Mouse (Mus musculus): ENCODE results near the gene Nxnl1.
A peak's percentile ranks its signal among the peaks of the same experiment; 100 is the strongest.

Gene Nxnl1

DNA sequence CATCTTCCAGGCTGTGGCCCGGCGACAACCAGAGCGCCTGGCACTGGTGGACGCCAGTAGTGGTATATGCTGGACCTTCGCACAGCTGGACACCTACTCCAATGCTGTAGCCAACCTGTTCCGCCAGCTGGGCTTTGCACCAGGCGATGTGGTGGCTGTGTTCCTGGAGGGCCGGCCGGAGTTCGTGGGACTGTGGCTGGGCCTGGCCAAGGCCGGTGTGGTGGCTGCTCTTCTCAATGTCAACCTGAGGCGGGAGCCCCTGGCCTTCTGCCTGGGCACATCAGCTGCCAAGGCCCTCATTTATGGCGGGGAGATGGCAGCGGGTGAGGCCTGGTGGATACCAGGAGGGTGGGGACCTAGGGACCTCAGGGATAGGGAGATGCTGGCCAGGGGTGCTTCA lies 13.1 kb upstream of the Nxnl1 start:
- DNase-seq = no peak

DNA sequence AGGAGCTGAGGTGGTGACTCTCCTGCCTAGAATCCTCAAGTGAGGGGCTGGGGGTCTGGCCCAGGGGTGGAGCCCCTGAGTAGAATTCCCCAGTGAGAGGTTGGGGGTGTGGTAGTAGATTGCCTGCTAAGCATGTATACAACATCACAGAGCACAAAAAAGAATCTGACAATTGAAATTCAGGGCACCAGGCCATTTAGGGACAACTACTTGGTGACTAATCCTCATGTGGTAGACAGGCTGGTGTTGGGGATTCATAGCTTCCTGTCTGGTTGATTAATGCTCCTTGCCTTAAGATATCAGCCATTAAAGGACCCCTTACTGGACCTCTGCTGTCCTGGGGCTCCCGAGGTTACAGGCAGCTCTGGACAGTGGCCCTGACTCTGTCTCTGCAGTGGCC lies 12.6 kb upstream of the Nxnl1 start:
- DNase-seq = no peak

DNA sequence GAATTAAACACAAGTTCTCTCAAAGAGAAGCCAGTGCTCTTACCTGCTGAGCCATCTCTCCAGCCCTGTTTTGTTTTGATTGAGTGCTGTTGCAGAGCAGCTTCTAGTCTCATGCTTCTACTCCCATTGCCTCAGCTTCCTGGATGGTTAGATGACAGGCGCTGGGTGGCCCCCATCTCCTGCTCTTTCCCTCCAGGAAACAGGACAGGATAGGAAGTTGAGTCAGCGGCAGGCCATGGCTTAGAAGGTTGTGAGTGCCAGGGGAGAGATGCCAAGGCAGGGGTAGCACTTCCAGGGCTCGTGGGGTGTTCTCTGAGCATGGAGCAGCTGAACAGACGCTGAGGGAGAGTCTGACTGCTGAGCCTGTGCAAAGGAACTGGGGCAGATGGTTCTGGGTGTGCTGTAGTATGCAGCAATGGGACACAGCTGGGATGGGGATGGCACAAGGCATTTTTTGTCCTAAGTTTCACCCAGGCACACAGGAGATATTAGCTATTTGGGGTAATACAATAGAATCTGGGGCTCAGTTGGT lies 11.5 kb upstream of the Nxnl1 start:
- no peak for DNase-seq

DNA sequence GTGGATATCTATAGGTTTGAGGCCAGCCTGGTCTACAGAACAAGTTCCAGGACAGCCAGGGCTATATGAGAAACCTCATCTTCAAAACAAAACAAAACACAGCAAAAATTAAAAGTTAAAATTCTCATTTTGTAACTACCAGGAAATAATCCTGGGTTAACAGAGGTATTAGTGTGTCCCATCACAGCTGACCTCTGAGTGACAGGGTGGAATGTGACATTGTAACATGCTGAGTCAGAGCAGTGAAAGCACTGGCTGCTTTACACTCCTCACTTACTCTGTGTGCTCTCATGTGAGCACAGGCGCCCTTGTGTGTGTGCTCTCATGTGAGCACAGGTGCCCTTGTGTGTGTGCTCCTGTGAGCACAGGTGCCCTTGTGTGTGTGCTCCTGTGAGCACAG lies 8.6 kb upstream of the Nxnl1 start:
- DNase-seq = no peak

DNA sequence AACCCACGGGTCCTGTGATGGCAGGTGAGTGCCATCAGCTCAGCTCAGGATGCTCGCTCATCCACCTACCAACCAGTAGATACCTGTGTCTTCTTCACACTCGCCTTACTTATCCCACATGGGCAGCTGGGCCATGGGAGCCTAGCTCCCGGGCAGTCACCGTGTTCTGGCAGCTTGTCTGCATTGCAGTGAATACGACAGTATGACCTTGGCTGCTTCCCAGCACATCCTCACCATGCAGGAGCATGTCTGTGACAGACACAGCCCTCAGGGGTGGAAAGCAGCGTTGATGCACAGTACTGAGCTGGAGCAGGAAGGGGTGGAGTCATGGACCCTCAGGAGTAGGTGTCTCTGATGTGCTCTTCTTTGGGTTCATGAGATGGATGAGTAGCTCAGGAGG lies 8.0 kb upstream of the Nxnl1 start:
- no peak for DNase-seq

DNA sequence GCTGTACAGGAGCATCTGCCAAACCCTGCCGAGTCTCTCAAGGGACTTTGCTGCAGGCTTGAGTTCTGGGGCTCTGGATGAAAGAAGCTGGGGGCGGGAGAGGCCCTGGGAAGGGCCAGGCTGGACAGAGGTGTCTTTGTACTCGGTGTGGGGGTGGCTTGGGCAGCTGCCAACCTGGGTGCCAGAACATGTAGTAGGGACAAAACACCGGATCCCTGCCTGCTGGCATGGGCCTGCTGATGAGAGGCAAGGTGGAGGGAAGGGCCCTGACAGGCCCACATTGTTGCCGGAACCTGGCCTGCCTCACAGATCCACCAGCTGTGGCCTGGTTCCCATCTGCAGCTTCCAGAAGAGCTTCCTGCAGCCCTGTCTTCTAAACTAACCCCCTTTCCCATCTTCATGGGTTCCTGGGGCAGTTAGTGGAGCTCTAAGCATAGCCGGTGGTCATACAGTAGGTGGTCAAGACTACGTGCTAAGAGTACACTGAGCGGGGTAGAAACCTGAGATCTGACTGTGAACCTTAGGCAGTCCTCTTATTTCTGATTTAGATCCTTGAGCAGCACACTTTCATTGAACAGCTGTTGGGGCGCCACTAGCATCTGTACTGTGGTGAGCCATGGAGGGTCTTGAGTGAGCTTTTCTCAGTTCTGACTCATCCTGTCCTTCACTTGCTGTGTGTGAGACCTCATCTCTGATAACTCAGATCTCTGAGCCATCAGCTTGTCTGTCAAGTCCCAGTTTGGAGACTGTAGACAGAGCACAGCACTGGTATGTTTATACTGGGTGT lies 6.6 kb upstream of the Nxnl1 start:
- DNase-seq = peak; percentile 89

DNA sequence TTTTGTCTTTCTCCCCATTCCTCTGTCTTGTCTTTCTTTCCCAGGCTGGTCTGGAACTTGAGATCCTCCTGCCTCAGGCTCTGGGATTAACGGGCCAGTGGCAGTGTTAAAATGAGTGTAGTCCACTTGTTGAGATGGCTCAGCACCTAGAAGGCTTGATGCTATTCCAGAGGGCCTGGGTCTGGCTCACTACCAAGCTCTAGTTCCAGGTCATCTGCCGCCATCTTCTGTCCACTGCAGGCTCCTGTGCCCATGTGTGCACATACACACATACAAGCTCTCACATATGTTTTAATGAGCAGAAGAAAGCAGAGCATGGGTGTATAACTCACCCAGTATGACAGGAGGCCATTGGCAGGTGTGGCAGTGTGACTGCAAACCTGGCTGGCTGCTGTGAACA lies 5.7 kb upstream of the Nxnl1 start:
- no peak for DNase-seq

DNA sequence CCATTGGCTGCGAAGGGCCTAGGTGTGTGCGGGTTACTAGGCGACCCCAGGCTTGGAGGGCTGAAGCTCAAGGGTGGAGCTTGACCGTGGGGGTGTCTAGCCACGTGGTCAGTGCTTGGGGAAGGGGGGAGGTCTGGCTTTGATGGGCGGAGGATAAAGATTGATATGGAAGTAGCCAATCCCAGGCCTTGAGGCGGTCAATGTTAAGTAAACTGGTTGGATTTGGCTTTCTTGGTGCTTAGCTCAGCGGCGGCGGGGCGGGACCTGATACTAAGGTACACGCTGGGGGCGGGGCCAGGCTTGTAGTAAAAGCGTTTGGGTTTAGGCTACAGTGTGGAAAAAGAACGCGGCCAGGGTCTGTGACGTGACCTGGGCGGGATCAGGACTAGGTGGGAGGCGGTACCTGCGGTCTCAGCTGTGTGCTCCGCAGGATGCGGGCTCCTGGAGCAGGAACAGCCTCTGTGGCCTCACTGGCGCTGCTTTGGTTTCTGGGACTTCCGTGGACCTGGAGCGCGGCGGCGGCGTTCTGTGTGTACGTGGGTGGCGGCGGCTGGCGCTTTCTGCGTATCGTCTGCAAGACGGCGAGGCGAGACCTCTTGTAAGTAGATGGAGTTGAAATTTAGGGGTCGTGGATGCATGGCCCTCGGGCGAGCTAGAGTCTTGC lies 4.0 kb upstream of the Nxnl1 start:
- DNase-seq = peak; percentile 98

DNA sequence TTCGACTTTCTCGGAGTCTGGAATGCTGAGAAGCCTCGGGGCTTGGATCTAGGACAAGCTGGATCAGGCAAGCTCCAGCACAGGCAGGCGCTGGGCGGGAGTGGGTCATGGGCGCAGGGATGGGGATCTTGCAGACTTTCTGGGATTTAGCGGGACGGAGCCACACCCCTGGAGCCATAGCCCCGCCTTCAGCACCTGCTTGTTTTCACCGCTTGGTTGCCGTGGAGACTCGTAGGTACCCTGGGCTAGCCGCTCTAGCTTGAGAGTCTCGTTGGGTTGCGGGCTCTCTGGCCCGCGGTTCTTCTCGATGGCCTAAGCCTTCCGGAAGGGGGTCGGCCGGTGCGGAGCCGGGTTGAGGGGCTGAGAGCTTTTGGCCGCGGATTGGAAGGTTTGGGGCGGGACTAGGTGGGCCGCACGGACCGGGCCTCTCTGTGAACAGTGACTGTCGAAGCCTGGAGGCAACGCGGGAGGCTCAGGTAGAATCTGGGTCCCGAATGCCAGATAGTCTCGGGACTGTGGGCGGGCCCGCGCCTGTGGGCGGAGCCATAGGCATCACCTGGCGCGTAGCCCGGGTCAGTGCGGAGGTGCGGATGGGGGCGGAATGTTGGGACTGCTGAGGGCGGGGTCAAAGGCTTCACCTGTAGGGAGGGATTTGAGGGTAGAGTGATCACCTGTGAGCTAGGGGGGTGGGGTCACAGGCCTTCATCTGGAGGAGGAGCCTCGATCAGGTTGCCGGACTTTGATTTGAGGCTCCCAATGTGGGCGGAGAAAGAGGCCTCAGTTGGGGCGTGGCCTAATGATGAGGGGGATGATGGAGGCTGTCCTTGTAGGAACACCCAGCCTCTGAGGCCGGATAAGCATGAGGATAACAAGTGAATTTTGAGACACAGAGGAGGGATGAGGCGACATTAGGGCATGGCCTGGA lies 3.2 kb upstream of the Nxnl1 start:
- peak; percentile 93 for DNase-seq

DNA sequence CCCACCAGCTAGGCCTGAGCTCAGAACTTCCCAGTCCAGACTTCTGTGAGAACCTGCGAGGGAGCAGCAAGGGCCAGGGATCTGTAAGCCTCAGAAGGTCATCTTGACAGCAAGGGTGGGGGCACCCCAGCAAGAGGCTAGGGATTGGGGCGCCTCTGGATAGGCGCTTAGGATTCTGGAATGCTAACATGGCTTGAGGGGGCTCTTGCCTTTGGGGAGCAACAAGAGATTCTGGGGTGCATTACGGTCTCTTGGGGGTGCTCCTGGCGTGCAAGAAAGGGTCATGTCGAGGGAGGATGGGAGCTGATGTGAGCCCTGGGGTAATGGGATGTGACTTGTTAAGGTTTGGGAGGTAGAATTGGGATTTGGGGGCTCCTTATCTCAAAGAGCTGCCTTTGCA lies 2.5 kb upstream of the Nxnl1 start:
- no peak for DNase-seq

DNA sequence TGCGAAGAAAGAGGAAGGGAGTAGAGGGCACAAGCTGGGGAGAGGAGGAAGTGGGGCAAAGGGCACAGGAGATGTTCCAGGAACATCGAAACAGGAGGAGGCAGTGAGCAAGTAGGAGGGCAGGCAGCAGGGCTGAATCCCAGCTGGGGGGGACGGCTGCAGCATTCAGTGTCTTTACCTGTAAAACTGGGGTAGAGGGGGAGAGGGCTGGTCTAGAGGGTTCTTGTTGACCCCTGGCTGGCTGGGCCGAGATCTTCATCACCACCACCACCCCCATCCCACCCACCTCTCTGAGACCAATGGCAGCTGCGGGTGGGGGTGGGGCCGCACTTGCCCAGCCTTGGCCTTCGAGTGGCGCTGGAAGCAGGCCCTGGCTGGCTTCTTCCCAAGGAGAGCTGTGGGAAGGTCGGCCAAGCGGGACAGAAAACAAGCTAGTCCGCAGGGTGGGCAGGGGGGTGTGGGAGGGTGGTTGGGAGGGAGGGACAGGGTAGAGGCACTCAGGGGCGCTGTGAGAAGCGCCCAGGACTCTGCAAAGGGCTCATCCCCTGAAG lies 2.1 kb upstream of the Nxnl1 start, which contains the start of gene Slc27a1:
TSS of gene Slc27a1 (plus strand) at position 496 of the 551 bp plus-strand sequence.
- DNase-seq = peak; percentile 78

DNA sequence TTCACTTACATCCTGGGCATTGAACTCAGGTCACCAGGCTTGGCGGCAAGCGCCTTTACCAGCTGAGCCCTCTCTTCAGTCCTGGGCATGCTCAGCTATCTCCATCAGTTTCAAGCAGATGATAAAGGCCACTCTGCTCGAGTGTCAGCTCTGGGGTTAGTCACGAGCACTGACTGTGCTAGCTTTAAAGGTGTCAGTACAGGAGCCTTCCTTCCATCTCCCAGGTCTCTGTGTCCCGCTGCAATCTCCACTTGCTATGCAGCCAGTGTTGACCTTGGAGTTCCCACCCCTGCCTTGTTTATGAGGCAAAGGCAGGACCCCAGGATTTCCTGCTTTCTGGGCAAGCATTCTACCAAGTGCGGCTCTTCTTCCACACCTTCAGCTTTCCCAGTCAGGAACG lies 1.2 kb upstream of the Nxnl1 start:
- no peak for DNase-seq

DNA sequence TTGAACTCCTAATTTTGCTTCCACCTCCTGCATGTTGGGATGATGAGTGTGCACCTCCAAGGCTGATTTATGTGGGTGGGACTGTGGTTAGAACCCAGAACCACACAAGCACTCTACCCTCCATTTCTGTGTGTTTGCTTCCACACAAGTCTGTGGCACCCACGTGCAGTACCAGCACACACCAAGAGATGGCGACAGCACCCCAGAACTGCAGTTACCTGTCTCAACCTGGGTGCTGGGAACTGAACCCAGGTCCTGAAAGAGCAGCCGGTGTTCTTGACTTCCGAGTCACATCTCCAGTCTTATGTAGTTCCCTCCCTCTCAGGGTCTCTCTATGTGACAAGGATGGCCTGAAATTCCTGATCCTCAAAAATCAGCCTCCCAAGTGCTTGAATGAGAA lies 2.4 kb downstream of the Nxnl1 start:
- DNase-seq = no peak

DNA sequence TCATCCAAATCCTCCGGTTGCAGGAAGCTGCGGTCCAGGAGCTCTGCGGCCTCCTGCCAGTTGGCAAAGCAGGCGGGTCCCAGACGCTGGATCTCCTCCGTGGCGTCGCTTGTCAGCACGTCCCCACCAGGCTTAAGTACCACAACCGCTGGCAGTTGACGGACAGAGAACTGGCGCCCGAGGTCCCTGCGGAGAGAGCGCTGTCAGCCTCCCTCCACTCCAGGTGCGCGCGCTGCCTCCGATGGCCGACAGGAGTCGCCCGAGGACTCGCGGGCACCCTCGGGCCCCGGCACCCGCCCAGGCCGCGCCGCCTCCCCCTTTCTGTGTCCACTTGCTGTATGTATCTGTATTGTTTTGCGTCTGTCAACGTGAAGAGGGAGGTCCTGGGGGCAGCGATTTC lies 3.6 kb downstream of the Nxnl1 start:
- peak; percentile 69 for DNase-seq

DNA sequence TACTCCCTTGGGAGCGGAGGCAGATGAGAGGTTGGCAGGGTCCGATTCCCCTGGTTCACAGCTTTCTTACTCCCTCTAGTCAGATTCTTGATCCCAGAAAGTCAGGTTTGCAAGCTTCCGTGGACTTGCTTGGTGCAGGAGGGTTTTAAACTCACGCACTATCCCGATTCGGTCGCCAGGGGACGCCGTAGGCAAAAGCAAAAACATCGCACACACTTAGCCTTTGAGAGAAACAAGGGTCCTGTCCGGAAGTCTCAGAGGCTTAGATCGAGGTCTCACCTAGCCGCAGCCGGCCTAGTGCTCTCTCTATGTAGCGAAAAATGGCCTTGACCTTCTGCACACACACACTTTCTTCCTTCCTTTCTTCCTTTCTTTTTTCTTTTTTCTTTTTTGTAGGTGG lies 5.0 kb downstream of the Nxnl1 start:
- DNase-seq = no peak

DNA sequence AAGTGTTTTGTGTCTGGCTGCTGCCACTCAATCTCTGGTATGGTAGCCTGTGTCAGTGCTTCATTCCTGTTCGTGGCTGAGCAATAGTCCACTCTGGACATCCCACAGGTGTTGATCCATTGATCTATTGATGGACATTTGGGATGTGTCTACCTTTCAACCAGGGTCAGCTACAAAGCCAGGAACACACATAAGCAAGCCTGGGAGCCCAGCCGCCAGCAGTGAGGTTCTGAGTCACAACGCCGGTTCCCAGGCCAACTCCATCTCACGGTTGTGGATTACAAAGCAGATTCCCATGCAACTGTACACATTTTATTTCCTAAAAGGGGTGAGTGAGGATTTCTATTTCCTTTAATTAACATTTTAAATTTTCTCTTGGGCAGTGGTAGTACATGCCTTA lies 5.6 kb downstream of the Nxnl1 start:
- DNase-seq = no peak

DNA sequence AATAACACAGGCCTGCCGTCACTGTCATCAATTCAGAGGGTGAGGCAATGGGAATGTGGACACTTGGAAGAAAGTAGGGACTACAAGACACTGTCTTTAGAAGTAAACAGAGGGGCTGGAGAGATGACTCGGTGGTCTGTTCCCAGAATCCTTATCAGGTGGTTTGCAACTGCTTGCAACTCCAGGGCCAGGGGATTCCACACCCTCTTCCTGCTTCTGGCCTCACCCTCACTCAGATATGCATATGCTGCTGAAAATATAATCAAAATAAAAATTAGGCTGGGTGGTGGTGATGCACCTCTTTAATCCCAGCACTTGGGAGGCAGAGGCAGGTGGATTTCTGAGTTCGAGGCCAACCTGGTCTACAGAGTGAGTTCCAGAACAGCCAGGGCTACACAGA lies 6.3 kb downstream of the Nxnl1 start:
- DNase-seq = no peak

DNA sequence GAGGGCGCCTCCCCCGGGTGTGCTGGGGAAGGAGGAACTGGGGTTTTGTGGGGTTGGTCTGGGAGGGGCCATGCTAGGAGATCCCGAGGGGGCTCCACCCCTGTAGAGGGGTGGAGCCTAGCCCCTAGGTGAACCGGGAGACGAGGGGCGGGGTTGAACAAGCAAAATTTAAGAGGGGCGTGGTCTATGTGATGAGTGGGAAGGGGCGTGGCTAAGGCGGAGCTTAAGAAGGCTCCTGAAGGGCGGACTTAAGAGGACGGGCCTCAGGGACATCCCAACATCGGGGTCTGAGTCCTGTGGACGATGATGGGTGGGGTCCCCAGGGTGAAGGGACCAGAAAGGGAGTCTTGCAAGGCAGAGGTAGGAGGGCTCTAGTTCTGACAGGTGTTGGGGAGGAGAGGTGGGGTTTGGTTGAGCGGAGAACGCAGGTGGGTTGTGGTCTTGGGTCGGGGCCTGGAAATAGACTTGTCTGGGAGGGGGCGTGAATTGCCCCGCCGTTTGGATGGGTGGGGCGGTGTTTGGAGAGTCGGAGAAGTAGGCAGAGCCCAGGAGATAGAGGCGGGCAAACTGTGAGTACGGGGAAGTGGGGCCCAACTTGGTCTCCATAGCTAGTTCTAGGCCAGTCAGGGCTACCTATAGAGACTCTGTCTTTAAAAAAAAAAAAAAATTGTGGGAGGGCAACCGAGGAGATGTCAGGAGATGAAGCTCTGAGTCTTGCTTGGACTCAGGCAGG lies 7.3 kb downstream of the Nxnl1 start:
- no peak for DNase-seq

DNA sequence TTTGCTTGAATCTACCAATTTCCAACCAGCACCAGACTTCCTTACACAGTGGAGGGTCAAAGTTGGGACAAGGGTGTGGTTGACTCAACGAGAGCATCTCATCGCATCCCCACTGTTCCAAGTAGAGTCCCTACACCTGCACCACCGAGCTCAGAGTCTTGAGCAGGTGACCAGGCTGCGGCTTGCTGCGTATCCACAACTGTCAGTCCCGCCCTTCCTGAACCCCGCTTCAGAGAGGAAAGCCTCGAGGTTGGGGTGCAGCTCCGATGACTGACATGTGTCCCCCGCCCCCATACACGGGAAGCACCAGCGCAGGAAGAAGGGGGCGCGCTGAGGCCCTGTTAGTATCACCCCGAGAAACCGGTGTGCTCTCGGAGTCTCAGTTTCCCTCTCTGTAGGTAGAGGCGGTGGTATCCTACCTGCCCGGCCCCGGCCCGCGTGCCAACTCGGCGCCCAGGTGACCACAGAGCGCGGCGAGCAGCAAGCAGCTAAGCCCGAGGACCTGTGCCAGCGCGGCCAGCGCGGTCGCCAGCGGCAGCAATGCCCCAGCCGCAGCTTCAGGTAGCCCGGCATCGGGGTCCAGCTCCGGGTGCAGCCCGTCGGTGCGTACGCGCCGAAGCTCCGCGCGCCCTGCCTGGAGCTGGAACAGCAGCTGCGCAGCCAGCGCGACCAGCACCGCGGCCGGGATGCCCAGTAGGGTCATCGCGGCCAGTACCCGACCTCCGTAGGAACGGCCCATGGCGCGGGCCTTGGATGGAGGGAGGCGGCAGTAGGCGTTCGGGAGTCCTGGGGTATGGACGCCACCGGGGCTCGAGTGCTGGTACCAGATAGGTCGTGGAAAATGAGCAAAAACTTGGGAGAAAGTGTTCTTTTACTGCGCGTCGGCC lies 8.1 kb downstream of the Nxnl1 start, which contains the start of gene Tmem221:
TSS of gene Tmem221 (minus strand) at position 801 of the 887 bp plus-strand sequence.
- no peak for DNase-seq

DNA sequence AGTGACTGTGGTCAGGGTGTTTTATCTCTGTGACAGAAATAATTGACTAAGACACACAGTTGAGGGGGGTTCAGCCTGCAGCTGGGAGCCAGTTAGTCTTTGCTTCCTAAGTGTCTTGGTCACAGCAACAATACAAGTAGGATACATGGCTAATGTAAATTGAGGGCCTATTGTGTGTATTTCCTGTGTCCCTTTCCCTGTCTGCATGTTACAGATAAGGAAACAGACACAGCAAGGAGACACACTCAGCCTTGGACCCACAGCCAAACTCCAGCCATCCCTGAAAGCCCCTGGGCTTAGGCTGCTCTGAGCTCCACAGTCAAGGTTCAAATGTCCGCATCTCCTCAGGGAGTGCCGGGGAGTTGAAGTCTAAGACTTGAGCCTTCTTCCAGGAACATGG lies 11.8 kb downstream of the Nxnl1 start:
- DNase-seq = no peak

DNA sequence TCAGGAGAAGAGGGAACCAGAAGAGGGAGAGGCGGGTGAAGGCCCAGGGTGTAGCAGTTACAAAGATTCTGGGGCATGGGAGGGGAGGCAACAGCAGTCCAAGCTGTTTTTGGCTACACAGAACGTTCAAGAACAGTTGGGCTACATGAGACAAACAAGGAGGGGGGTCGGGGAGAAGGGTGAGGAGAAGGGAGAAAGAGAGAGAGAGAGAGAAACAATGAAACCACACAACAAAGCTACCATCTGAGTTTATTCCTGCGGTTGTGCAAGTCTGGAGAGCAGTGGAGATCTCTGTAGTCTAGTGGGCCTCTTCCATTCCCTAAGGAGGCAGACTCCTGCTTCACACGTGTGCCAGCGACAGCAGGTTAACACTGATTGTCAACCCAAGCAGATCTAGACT lies 12.4 kb downstream of the Nxnl1 start:
- DNase-seq = no peak

Measured in right cerebral cortex, adult 18-20 months (tissue).